Mouse (Mus musculus) ES-E14 (cell line): Measurements from ENCODE around the gene Otc.

Experiments
- CHD2 ChIP-seq: IDR thresholded peaks from 2 replicates; pipeline ENCODE4 v1.6.1; 2014; ENCODE audit warnings: mild to moderate bottlenecking, low read depth, low read length, inconsistent platforms
- HCFC1 ChIP-seq: IDR thresholded peaks from 2 replicates; pipeline ENCODE4 v1.6.1; 2012; ENCODE audit warnings: low read length, inconsistent platforms, borderline replicate concordance; ENCODE audit not compliant: insufficient read depth
- ZNF384 ChIP-seq: IDR thresholded peaks from 2 replicates; pipeline ENCODE4 v1.6.1; 2012; ENCODE audit warnings: low read depth, low read length, inconsistent platforms

GRCm38 (mm10) chrX:10216410-10216949 lies 35.6 kb upstream of the Otc start, which contains the start of gene Rpgr:
- TF ChIP-seq HCFC1 (no peak), CHD2 (no peak), ZNF384 (no peak)
